Mouse (Mus musculus): ENCODE measurements around the gene Csn1s2b. TPM values are rescaled to one million over a fixed set of nuclear protein-coding genes. Genes with fewer than 3 reads are reported as not detected.

Gene Csn1s2b
- polyA plus RNA-seq, 1 experiment from 2014 or later: not detected

- DNase-seq (ENCODE audit: low spot score) (no peak), ATAC-seq (replicated peaks; ENCODE audit: low FRiP score, low read depth) (no peak)
- H3K27me3 ChIP-seq (ENCODE audit: insufficient read depth, low read length): no peaks in the 10 kb centered on the region
- no peak overlapping the region for H3K9ac ChIP-seq (ENCODE audit: low read depth, low read length)
- H3K4me1 ChIP-seq (replicated peaks; ENCODE audit: insufficient read depth, low read length): no peaks in the 10 kb centered on the region
- 60% methylated on average over 3 of the region's 3 CpGs for WGBS
- no peak overlapping the region for H3K4me3 ChIP-seq (replicated peaks; ENCODE audit: low read depth, low read length)
- no peaks in the 10 kb centered on the region for H3K9me3 ChIP-seq (replicated peaks; ENCODE audit: low read length)
- H3K4me2 ChIP-seq (ENCODE audit: low read length): no peak overlapping the region
- no peak overlapping the region for H3K27ac ChIP-seq
- H3K36me3 ChIP-seq (ENCODE audit: insufficient read depth, low read length): no peaks in the 10 kb centered on the region
- TF ChIP-seq CTCF (IDR thresholded peaks at IDR 0.05; ENCODE audit: low read depth): no peak
Observed at GRCm38 (mm10) chr5:87855136-87855716, 47.3 kb downstream of the Csn1s2b start.

DNA sequence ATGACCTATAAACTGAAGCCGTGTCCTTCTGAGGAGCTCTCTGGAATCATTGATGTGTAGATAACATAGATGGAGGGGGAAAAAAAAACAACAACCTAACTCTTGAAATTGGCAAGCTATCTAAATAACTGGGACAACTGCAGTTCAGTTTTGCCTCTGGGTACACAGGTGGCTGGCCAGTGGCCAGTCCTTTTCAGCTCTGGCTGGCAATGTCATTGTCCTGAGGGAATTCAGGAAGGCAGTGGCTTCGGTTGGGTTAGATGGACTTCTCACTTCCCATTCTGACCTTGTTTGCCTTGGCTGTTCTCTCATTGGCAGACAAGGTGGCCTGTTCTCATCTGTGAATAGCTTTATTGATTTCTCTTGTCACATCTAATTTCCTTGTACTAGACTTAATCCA is 62.2 kb downstream of the Csn1s2b start:
- 62% methylated on average over 2 of the region's 2 CpGs for WGBS
- no peaks in the 10 kb centered on the region for H3K27me3 ChIP-seq (ENCODE audit: insufficient read depth, low read length)

DNA sequence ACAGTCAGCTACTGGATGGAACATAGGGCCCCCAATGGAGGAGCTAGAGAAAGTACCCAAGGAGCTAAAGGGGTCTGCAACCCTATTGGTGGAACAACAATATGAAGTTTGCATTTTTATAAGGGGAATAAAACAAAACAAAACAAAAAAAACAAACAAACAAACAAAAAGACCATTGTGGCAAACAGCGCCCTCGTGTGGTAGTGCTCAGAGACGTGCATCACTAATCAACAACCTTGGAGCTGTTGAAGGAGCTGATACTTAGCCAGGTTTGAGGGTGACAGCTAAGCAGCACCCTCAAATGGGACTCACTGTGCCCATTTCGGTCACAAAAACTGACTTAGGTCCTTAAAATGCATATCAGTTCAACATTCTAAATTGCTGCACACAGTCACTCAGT is 63.5 kb downstream of the Csn1s2b start:
- Histone ChIP-seq H3K4me2 (ENCODE audit: low read length) (no peak overlapping the region), H3K27me3 (ENCODE audit: insufficient read depth, low read length) (no peaks in the 10 kb centered on the region), H3K4me1 (replicated peaks; ENCODE audit: insufficient read depth, low read length) (no peaks in the 10 kb centered on the region), H3K9ac (ENCODE audit: low read depth, low read length) (no peak overlapping the region), H3K36me3 (ENCODE audit: insufficient read depth, low read length) (no peaks in the 10 kb centered on the region), H3K27ac (no peak overlapping the region), H3K9me3 (replicated peaks; ENCODE audit: low read length) (no peaks in the 10 kb centered on the region), H3K4me3 (replicated peaks; ENCODE audit: low read depth, low read length) (no peak overlapping the region)
- peak; percentile 57; the same call in 1 of the 2 replicates for TF ChIP-seq CTCF (IDR thresholded peaks at IDR 0.05; ENCODE audit: low read depth)
- WGBS: 29% methylated on average over 4 of the region's 4 CpGs
- ATAC-seq (replicated peaks; ENCODE audit: low FRiP score, low read depth) (no peak), DNase-seq (ENCODE audit: low spot score) (peak; percentile 8)

More for the DNA sequence above, 62.2 kb downstream of the Csn1s2b start:
- H3K27ac ChIP-seq: no peak overlapping the region
- no peaks in the 10 kb centered on the region for H3K4me1 ChIP-seq (replicated peaks; ENCODE audit: insufficient read depth, low read length)
- no peaks in the 10 kb centered on the region for H3K36me3 ChIP-seq (ENCODE audit: insufficient read depth, low read length)
- DNase-seq (ENCODE audit: low spot score): peak; percentile 0
- no peak overlapping the region for H3K4me3 ChIP-seq (replicated peaks; ENCODE audit: low read depth, low read length)
- H3K9ac ChIP-seq (ENCODE audit: low read depth, low read length): no peak overlapping the region
- ATAC-seq (replicated peaks; ENCODE audit: low FRiP score, low read depth): no peak
- no peak overlapping the region for H3K4me2 ChIP-seq (ENCODE audit: low read length)
- H3K9me3 ChIP-seq (replicated peaks; ENCODE audit: low read length): no peaks in the 10 kb centered on the region
- TF ChIP-seq CTCF (IDR thresholded peaks at IDR 0.05; ENCODE audit: low read depth): no peak

Other genes starting within 250 kb of the Csn1s2b start
- gene Sult1d1, start 239.1 kb upstream of the Csn1s2b start, polyA plus RNA-seq (2015; fragmentation: Nextera tagmentation; extraction: Ambion mirVana): 192 and 215 TPM in 2 replicates
- 0.65 and 0.78 TPM in 2 replicates for gene Sult1e1, start 216.5 kb upstream of the Csn1s2b start, polyA plus RNA-seq (2015; fragmentation: Nextera tagmentation; extraction: Ambion mirVana)
- not detected in 2 replicates for gene Csn1s1, start 141.9 kb upstream of the Csn1s2b start, polyA plus RNA-seq (2015; fragmentation: Nextera tagmentation; extraction: Ambion mirVana)
- not detected in 2 replicates for gene Csn2, start 108.5 kb upstream of the Csn1s2b start, polyA plus RNA-seq (2015; fragmentation: Nextera tagmentation; extraction: Ambion mirVana)
- not detected in 2 replicates for gene Csn1s2a, start 33.5 kb upstream of the Csn1s2b start, polyA plus RNA-seq (2015; fragmentation: Nextera tagmentation; extraction: Ambion mirVana)
- not detected in 2 replicates for gene Prr27, start 17.6 kb downstream of the Csn1s2b start, polyA plus RNA-seq (2015; fragmentation: Nextera tagmentation; extraction: Ambion mirVana)
- 0.13 TPM in 1 of 2 replicates, not detected in the other for gene Odam, start 76.9 kb downstream of the Csn1s2b start, polyA plus RNA-seq (2015; fragmentation: Nextera tagmentation; extraction: Ambion mirVana)
- 0.18 TPM in 1 of 2 replicates, not detected in the other for gene Csn3, start 117.5 kb downstream of the Csn1s2b start, polyA plus RNA-seq (2015; fragmentation: Nextera tagmentation; extraction: Ambion mirVana)
- not detected in 2 replicates for gene 2310003L06Rik, start 161.4 kb downstream of the Csn1s2b start, polyA plus RNA-seq (2015; fragmentation: Nextera tagmentation; extraction: Ambion mirVana)
- gene Gm28434, start 161.4 kb downstream of the Csn1s2b start, polyA plus RNA-seq (2015; fragmentation: Nextera tagmentation; extraction: Ambion mirVana): not detected in 2 replicates
- gene Cabs1, start 171.4 kb downstream of the Csn1s2b start, polyA plus RNA-seq (2015; fragmentation: Nextera tagmentation; extraction: Ambion mirVana): not detected in 2 replicates
- not detected in 2 replicates for gene Smr3a, start 194.5 kb downstream of the Csn1s2b start, polyA plus RNA-seq (2015; fragmentation: Nextera tagmentation; extraction: Ambion mirVana)

Measured in kidney, postnatal 0 days (tissue).